Mouse (Mus musculus): ENCODE data around the gene Ranbp17.

DNA sequence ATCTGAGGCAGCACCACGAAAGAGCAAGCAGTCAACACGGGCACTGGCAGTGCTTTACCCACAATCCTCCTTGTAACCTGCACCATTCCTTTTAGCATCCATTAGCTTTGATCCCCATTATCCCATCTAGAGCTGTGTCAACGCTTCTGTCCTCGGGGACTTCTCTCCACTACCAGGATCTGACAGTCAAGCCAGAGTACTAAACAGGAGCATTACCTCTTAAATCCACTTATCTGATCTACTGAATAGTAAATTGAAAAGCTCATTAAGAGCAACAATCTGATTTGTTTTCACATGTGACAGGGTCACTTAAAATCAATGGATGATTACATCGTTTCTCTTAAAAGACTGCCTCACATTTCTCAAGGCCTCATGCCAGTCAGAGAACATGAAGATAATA, 181.4 kb downstream of the Ranbp17 start:
- no peak for TF ChIP-seq EP300 (IDR thresholded peaks at IDR 0.05; ENCODE audit: insufficient read depth, low read depth, low read length)
- no peak for TF ChIP-seq CTCF (IDR thresholded peaks at IDR 0.05)

All from heart, adult 2 months (tissue).